Mouse (Mus musculus) hindbrain, postnatal 0 days (tissue): Measurements from ENCODE around the gene Zfp534. TPM values are rescaled to one million over a fixed set of nuclear protein-coding genes. Genes with fewer than 3 reads are reported as not detected.
"Not testable (repeated sequence)": the region's sequence is repeated elsewhere in the genome, so short reads cannot be mapped to it uniquely, and the experiment has no call there.

Experiments
- ATAC-seq: fragments of 200-750 bp; cut with Nextera tagmentation; 2 replicates; pipeline ENCODE4 v1.8.0; 2017; ENCODE audit warnings: mild to moderate bottlenecking, moderate TSS enrichment, moderate library complexity
- DNase-seq: peaks from one replicate; pipeline ENCODE4 v3.0.0-alpha.2; 2015; ENCODE audit warnings: low spot score
- H3K27ac ChIP-seq: fragments of 300-500 bp; sonication (generic); 2 replicates; pipeline ENCODE4 v1.5.1; 2014; ENCODE audit warnings: mild to moderate bottlenecking
- H3K27me3 ChIP-seq: fragments of 300-500 bp; sonication (generic); 2 replicates; pipeline ENCODE4 v1.6.1; 2014; ENCODE audit warnings: low read length, mixed read lengths; ENCODE audit not compliant: insufficient read depth
- H3K36me3 ChIP-seq: fragments of 300-500 bp; sonication (generic); 2 replicates; pipeline ENCODE4 v1.6.1; 2014; ENCODE audit warnings: low read length, mixed read lengths; ENCODE audit not compliant: insufficient read depth
- H3K4me1 ChIP-seq: fragments of 300-500 bp; sonication (generic); 2 replicates; pipeline ENCODE4 v1.6.1; 2014; ENCODE audit warnings: antibody characterized with exemption, low read length, mixed read lengths; ENCODE audit not compliant: insufficient read depth
- H3K4me2 ChIP-seq: fragments of 300-500 bp; sonication (generic); 2 replicates; pipeline ENCODE4 v1.6.1; 2014; ENCODE audit warnings: low read depth, mild to moderate bottlenecking, low read length, moderate library complexity, mixed read lengths
- H3K4me3 ChIP-seq: fragments of 300-500 bp; sonication (generic); 2 replicates; pipeline ENCODE4 v1.5.1; 2014; ENCODE audit warnings: low read length
- H3K9ac ChIP-seq: fragments of 300-500 bp; sonication (generic); replicated peaks from 2 replicates; pipeline ENCODE4 v1.6.1; 2014; ENCODE audit warnings: mild to moderate bottlenecking, low read length, moderate library complexity, mixed read lengths
- H3K9me3 ChIP-seq: fragments of 300-500 bp; sonication (generic); 2 replicates; pipeline ENCODE4 v1.6.1; 2016; ENCODE audit warnings: low read length, mixed read lengths
- WGBS: fragments of 180-500 bp; shearing (Covaris S2); extraction: QIAGEN DNeasy Blood & Tissue Kit; methylation state at CpG from one replicate; pipeline ENCODE4 v1.1.7; 2014; 5-methylcytosine and 5-hydroxymethylcytosine counted together
- polyA plus RNA-seq: library from polyadenylated mRNA; unstranded; fragments of >200 nt; fragmentation: Nextera tagmentation; extraction: Ambion mirVana; gene quantifications from 2 replicates; pipeline ENCODE4 v1.2.1, GENCODE M21; 2015
- total RNA-seq: library from RNA; depleted of rRNA; stranded (reverse); fragments of >200 nt; gene quantifications from 2 replicates; pipeline ENCODE4 v1.2.3, GENCODE M21; 2014; rRNA removed

Gene Zfp534
- total RNA-seq = not detected in 2 replicates
- polyA plus RNA-seq = not detected in 2 replicates

- H3K4me1 ChIP-seq, DNase-seq, H3K36me3 ChIP-seq, ATAC-seq, H3K4me3 ChIP-seq, H3K9me3 ChIP-seq, H3K9ac ChIP-seq, H3K27ac ChIP-seq, H3K27me3 ChIP-seq, H3K4me2 ChIP-seq: not testable (repeated sequence)
- WGBS = 83% methylated on average over 1 of the region's 3 CpGs
Observed at GRCm38 (mm10) chr4:147702453-147702852, at the start of gene Zfp534. Zfp534 (minus strand) TSS chr4:147702553.

GRCm38 (mm10) chr4:147746255-147746654, 43.9 kb upstream of the Zfp534 start:
- H3K4me3 ChIP-seq, DNase-seq, H3K9me3 ChIP-seq, H3K36me3 ChIP-seq, H3K4me1 ChIP-seq, H3K9ac ChIP-seq, H3K27ac ChIP-seq, ATAC-seq, H3K4me2 ChIP-seq, H3K27me3 ChIP-seq: not testable (repeated sequence)
- 95% methylated on average over 14 of the region's 15 CpGs for WGBS

- Histone ChIP-seq H3K4me2 (peak overlapping the region; percentile 43), H3K4me3 (peak overlapping the region; percentile 26)
- H3K27ac ChIP-seq, H3K9me3 ChIP-seq, H3K4me1 ChIP-seq, H3K27me3 ChIP-seq, H3K36me3 ChIP-seq, H3K9ac ChIP-seq: not testable (repeated sequence)
- ATAC-seq (peak; percentile 58; the same call in 1 of the 2 replicates), DNase-seq (peak; percentile 4)
- WGBS = 39% methylated on average over 54 of the region's 63 CpGs
Observed at GRCm38 (mm10) chr4:147738636-147739369, 36.5 kb upstream of the Zfp534 start.

GRCm38 (mm10) chr4:147655245-147655644, 47.1 kb downstream of the Zfp534 start:
- not testable (repeated sequence) for H3K4me1 ChIP-seq, H3K9me3 ChIP-seq, H3K36me3 ChIP-seq, H3K4me2 ChIP-seq, H3K4me3 ChIP-seq, H3K27me3 ChIP-seq, H3K27ac ChIP-seq, DNase-seq, H3K9ac ChIP-seq, ATAC-seq
- WGBS = 88% methylated on average over 4 of the region's 5 CpGs

- not testable (repeated sequence) for H3K27ac ChIP-seq, H3K9ac ChIP-seq, DNase-seq, H3K9me3 ChIP-seq, H3K27me3 ChIP-seq, ATAC-seq, H3K36me3 ChIP-seq, H3K4me2 ChIP-seq, H3K4me3 ChIP-seq, H3K4me1 ChIP-seq
- no CpG with 5 or more reads among the region's 3 CpGs for WGBS
Observed at GRCm38 (mm10) chr4:147647407-147647806, 54.9 kb downstream of the Zfp534 start.

- WGBS = no CpG with 5 or more reads among the region's 6 CpGs
- ATAC-seq, H3K27me3 ChIP-seq, H3K9ac ChIP-seq, H3K4me1 ChIP-seq, H3K27ac ChIP-seq, DNase-seq, H3K36me3 ChIP-seq, H3K4me3 ChIP-seq, H3K4me2 ChIP-seq, H3K9me3 ChIP-seq: not testable (repeated sequence)
Observed at GRCm38 (mm10) chr4:147642413-147642812, 59.9 kb downstream of the Zfp534 start, which contains the start of gene Zfp979. Zfp979 (minus strand) TSS chr4:147642513.

- not testable (repeated sequence) for H3K4me2 ChIP-seq, H3K9me3 ChIP-seq, H3K9ac ChIP-seq, H3K27me3 ChIP-seq, H3K4me1 ChIP-seq, ATAC-seq, DNase-seq, H3K27ac ChIP-seq, H3K4me3 ChIP-seq, H3K36me3 ChIP-seq
- 45% methylated on average over 2 of the region's 3 CpGs for WGBS
Observed at GRCm38 (mm10) chr4:147641932-147642331, 60.4 kb downstream of the Zfp534 start.

GRCm38 (mm10) chr4:147633818-147634262, 68.5 kb downstream of the Zfp534 start:
- H3K4me3 ChIP-seq, H3K36me3 ChIP-seq, H3K27me3 ChIP-seq, H3K4me1 ChIP-seq, DNase-seq, H3K9me3 ChIP-seq, H3K9ac ChIP-seq, H3K4me2 ChIP-seq, H3K27ac ChIP-seq: not testable (repeated sequence)
- whole genome bisulfite sequencing = no CpG with 5 or more reads among the region's 2 CpGs
- ATAC-seq = peak; percentile 63; the same call in 1 of the 2 replicates
